Mouse (Mus musculus) c-Kit-positive CD71-positive TER-119-positive erythroid progenitor cells, embryonic 14.5 days (primary cell): ENCODE results near the gene Tmprss3.

ENCODE experiments used
- DNase-seq: peaks from one replicate; pipeline ENCODE4 v3.0.0-alpha.2; 2013; ENCODE audit warnings: low spot score

Gene Tmprss3

GRCm38 (mm10) chr17:31136291-31136690 lies 62.5 kb downstream of the Tmprss3 start:
- no peak for DNase-seq

- no peak for DNase-seq
These were observed 63.9 kb downstream of the Tmprss3 start for GRCm38 (mm10) chr17:31134913-31135312.

GRCm38 (mm10) chr17:31133776-31134175 lies 65.0 kb downstream of the Tmprss3 start:
- DNase-seq, result no peak

- no peak for DNase-seq
These were observed 67.4 kb downstream of the Tmprss3 start for GRCm38 (mm10) chr17:31131269-31131821.

GRCm38 (mm10) chr17:31129452-31129851 lies 69.3 kb downstream of the Tmprss3 start, which contains the start of gene Tff3:
TSS of gene Tff3 (minus strand) at chr17:31129646.
- no peak for DNase-seq
